Mouse (Mus musculus) liver, postnatal 0 days (tissue): Measurements from ENCODE around the gene Fam189a1. TPM values are rescaled to one million over a fixed set of nuclear protein-coding genes. Genes with fewer than 3 reads are reported as not detected.

Source experiments
- ATAC-seq: fragments of 200-750 bp; cut with Nextera tagmentation; 2 replicates; pipeline ENCODE4 v1.8.0; 2017; ENCODE audit warnings: mild to moderate bottlenecking, moderate library complexity
- DNase-seq: peaks from one replicate; pipeline ENCODE4 v3.0.0-alpha.2; 2016
- H3K27ac ChIP-seq: fragments of 300-500 bp; sonication (generic); 2 replicates; pipeline ENCODE4 v1.5.1; 2014; ENCODE audit warnings: antibody characterized with exemption, moderate library complexity, mild to moderate bottlenecking, low read depth
- H3K27me3 ChIP-seq: fragments of 300-500 bp; sonication (generic); 2 replicates; pipeline ENCODE4 v1.6.1; 2014; ENCODE audit warnings: low read length, control low read depth, mixed read lengths; ENCODE audit not compliant: insufficient read depth
- H3K36me3 ChIP-seq: fragments of 300-500 bp; sonication (generic); replicated peaks from 2 replicates; pipeline ENCODE4 v1.6.1; 2014; ENCODE audit warnings: mild to moderate bottlenecking, control low read depth, low read length, moderate library complexity, mixed read lengths; ENCODE audit not compliant: insufficient read depth
- H3K4me1 ChIP-seq: fragments of 300-500 bp; sonication (generic); 2 replicates; pipeline ENCODE4 v1.6.1; 2014; ENCODE audit warnings: antibody characterized with exemption, mild to moderate bottlenecking, control low read depth; ENCODE audit not compliant: insufficient read depth
- H3K4me2 ChIP-seq: fragments of 300-500 bp; sonication (generic); 2 replicates; pipeline ENCODE4 v1.6.1; 2014; ENCODE audit warnings: low read depth, mild to moderate bottlenecking, low read length, moderate library complexity, mixed read lengths
- H3K4me3 ChIP-seq: fragments of 300-500 bp; sonication (generic); 2 replicates; pipeline ENCODE4 v1.5.1; 2014; ENCODE audit warnings: low read depth, low read length
- H3K9ac ChIP-seq: fragments of 300-500 bp; sonication (generic); replicated peaks from 2 replicates; pipeline ENCODE4 v1.6.1; 2014; ENCODE audit warnings: mild to moderate bottlenecking, moderate library complexity
- H3K9me3 ChIP-seq: fragments of 300-500 bp; sonication (generic); 2 replicates; pipeline ENCODE4 v1.6.1; 2016; ENCODE audit warnings: mild to moderate bottlenecking, control low read depth, low read length, mixed read lengths
- CTCF ChIP-seq: sonication (generic); IDR thresholded peaks from 2 replicates; pipeline ENCODE4 v1.5.1; 2016; ENCODE audit warnings: antibody characterized with exemption, low read depth
- EP300 ChIP-seq: IDR thresholded peaks from 2 replicates; pipeline ENCODE4 v1.6.1; 2016; ENCODE audit warnings: antibody characterized with exemption, low read depth, mild to moderate bottlenecking
- WGBS: fragments of 180-500 bp; shearing (Covaris S2); extraction: QIAGEN DNeasy Blood & Tissue Kit; methylation state at CpG from one replicate; pipeline ENCODE4 v1.1.7; 2014; ENCODE audit not compliant: insufficient replicate concordance; 5-methylcytosine and 5-hydroxymethylcytosine counted together
- polyA plus RNA-seq: library from polyadenylated mRNA; unstranded; fragments of >200 nt; fragmentation: Nextera tagmentation; extraction: Ambion mirVana; gene quantifications from 2 replicates; pipeline ENCODE4 v1.2.1, GENCODE M21; 2015

The Fam189a1 gene
- polyA plus RNA-seq = 0.08 and 0.36 TPM in 2 replicates

DNA sequence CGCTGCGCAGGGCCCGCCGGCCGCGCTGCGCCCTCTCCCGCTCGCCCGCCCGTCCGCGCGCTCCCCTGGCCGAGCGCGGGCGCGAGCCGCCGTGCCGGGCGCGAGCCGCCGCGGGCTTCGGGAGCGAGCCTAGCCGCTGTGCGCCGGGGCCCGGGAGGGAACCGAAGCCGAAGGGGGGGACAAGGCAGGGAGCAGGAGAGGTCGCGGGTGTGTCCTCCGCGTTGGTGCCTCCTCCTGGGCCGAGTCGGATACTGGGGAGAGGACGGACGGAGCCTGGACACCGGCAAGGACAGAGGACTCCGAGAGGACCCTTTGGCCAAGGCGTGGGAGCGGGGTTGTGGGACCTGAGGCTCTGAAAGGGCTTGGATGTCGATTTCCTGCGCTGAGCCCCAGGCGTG is at the start of gene Fam189a1:
Fam189a1 (minus strand) TSS at position 57 of the 398 bp plus-strand sequence.
- TF ChIP-seq EP300 (no peak), CTCF (no peak)
- Histone ChIP-seq H3K4me2 (peak within 1 kb of the TSS; percentile 72), H3K9me3 (no peaks in the 10 kb centered on the region), H3K36me3 (no peaks in the 10 kb centered on the region), H3K4me3 (peak within 1 kb of the TSS; percentile 46), H3K9ac (no peak within 1 kb of the TSS), H3K27ac (no peak within 1 kb of the TSS), H3K27me3 (peaks cover 40% of the 10 kb centered on the region), H3K4me1 (peaks cover 6% of the 10 kb centered on the region)
- DNase-seq (peak; percentile 21), ATAC-seq (no peak)
- under 1% methylated on average over 44 of the region's 50 CpGs for WGBS

DNA sequence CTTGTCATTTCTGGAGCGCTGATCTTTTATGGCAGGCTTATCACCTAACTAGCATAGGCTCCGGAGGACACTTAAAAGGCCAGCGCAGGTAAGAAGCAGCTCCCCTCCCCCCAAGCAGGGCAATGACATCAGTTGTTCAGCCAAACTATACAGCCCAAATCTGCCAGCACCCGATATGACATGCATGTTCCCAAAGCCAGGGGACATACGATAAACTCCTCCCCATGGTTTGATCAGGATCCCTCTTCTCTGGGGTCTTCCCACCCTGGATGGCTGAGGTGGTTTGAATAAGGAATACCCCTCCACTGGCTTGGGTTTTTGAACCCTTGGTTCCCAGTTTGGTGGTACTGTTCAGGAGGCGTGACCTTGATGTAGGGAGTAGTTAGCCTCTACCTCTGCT is 49.7 kb upstream of the Fam189a1 start:
- TF ChIP-seq EP300 = no peak
- TF ChIP-seq CTCF = no peak
- no peaks in the 10 kb centered on the region for H3K4me1 ChIP-seq
- DNase-seq (no peak), ATAC-seq (no peak)
- no peak overlapping the region for H3K4me3 ChIP-seq
- H3K9ac ChIP-seq = no peak overlapping the region
- no peaks in the 10 kb centered on the region for H3K36me3 ChIP-seq
- WGBS = 85% methylated on average over 6 of the region's 6 CpGs
- no peaks in the 10 kb centered on the region for H3K9me3 ChIP-seq
- no peak overlapping the region for H3K4me2 ChIP-seq
- no peaks in the 10 kb centered on the region for H3K27me3 ChIP-seq
- no peak overlapping the region for H3K27ac ChIP-seq

DNA sequence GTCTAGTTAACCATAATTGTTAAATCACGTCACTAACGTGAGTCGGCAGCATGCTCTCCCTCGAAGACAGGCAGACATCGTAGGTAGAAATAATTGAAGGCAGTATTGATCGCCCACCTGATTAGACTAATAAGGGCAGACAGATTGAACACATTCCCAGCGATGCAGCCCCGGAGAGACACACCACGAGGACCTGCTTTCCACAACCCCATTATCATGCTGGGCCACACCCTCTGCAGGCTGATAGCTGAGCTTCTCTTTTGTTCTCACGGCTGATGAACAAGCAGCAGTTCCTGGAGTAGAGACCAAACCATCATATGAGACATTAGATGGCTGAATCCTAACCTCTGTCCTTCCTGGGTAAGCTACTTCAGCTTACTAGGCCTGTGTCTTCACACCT is 46.3 kb upstream of the Fam189a1 start:
- no peaks in the 10 kb centered on the region for H3K4me1 ChIP-seq
- TF ChIP-seq EP300 (no peak), CTCF (no peak)
- no peak overlapping the region for H3K4me3 ChIP-seq

DNA sequence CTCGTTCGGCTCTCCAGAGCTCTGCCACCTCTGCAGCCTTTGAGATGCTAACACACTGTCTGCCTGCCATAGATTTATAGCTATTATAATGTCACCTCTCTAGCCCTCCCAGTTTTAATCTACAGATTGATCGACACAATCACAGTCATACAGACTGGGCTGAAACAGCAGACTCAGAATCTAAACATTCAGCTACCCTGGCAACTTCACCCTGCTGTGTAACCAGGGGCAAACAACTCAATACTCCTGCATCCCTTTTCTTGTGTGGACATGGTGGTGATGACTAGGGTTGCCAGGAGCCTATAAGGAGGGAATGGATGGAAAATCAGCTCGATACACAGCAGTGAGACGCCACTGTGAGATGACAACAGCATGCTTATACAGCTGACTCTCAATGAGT is 24.3 kb upstream of the Fam189a1 start:
- H3K36me3 ChIP-seq = no peaks in the 10 kb centered on the region
- no peak overlapping the region for H3K4me3 ChIP-seq
- no peak for TF ChIP-seq EP300
- no peak for TF ChIP-seq CTCF
- no peaks in the 10 kb centered on the region for H3K27me3 ChIP-seq
- no peak overlapping the region for H3K27ac ChIP-seq
- no peak overlapping the region for H3K4me2 ChIP-seq
- 59% methylated on average over 5 of the region's 5 CpGs for WGBS
- ATAC-seq = no peak
- DNase-seq = no peak
- H3K4me1 ChIP-seq = no peaks in the 10 kb centered on the region
- H3K9ac ChIP-seq = no peak overlapping the region
- no peaks in the 10 kb centered on the region for H3K9me3 ChIP-seq

More for the DNA sequence above, 46.3 kb upstream of the Fam189a1 start:
- ATAC-seq (no peak), DNase-seq (no peak)
- no peak overlapping the region for H3K4me2 ChIP-seq
- no peaks in the 10 kb centered on the region for H3K36me3 ChIP-seq
- no peaks in the 10 kb centered on the region; the same call in 1 of the 2 replicates for H3K9me3 ChIP-seq
- 79% methylated on average over 10 of the region's 10 CpGs for WGBS
- H3K27ac ChIP-seq = no peak overlapping the region
- H3K9ac ChIP-seq = no peak overlapping the region
- no peaks in the 10 kb centered on the region for H3K27me3 ChIP-seq

DNA sequence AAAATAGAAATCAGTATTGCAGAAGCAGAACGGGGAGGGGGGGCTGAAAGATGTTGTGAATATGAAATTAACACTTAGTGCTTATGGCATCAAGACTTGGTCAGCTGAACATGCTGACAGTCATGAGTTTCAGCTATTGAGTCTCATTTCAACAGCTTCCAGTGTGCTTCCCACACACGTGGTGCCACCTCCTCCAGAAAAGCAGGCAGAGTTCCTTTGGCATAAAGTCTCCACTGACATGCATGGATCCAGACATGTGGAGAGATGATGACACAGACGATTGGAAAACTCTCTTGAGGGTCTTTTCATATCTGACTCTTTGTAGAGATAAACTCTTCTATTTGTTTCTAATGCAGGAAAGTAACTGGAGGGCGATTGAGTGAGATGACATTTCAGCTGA is 14.4 kb upstream of the Fam189a1 start:
- H3K27me3 ChIP-seq = no peaks in the 10 kb centered on the region
- H3K27ac ChIP-seq = no peak overlapping the region
- 63% methylated on average over 4 of the region's 4 CpGs for WGBS
- TF ChIP-seq CTCF = no peak
- no peak for TF ChIP-seq EP300
- no peak overlapping the region for H3K4me2 ChIP-seq
- no peaks in the 10 kb centered on the region for H3K36me3 ChIP-seq
- H3K9ac ChIP-seq = no peak overlapping the region
- no peak overlapping the region for H3K4me3 ChIP-seq
- H3K4me1 ChIP-seq = no peaks in the 10 kb centered on the region
- ATAC-seq = no peak
- H3K9me3 ChIP-seq = no peaks in the 10 kb centered on the region
- no peak for DNase-seq

DNA sequence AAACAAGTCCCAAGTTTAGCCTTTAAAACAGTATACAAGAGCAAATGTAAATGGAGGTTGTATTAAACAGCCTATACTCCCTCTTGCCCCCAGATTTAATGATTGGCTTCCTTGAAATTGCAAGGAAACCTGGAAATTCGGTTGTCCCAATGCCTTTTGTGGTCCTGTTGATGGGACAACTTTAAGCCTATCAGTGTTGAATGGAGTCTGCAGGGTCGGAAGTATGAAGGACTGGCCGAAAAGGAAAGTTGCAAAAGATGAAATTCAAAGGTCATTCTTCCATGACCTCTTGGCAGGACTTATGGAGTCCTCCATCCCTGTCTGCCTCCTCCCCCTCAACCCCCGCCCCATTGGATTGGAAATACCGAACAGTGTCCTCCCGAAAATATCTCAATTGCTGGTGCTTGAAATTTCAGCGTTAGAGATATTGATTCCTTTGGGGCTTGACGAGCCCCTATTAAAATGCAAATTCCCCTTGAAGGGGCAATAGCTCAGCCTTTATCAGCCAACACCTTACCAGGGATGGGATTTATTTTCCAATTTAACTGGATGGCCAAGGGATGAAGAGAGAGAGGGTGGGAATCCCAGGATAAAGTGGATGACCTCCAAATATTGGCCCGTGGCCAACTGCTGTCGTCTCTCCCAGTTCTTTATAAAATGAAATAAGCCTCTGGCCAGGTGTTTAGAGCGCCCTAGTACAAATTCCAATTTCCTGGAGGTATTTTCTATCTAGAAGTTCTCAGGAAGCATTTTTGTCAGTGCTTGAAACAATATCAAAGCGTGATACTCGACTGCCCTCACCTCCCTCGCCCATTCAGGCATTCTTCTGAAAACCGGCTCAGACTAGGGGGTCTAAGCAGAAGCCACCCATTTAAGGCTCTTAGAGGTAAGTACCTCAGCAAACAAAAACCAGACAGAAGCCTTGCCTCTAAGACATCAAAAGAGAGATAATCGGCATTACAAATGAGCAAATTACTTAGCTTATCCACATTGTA is 958 bp upstream of the Fam189a1 start:
- Histone ChIP-seq H3K9me3 (no peaks in the 10 kb centered on the region), H3K4me3 (no peak overlapping the region), H3K4me1 (peaks cover 6% of the 10 kb centered on the region), H3K36me3 (no peaks in the 10 kb centered on the region), H3K27me3 (peaks cover 40% of the 10 kb centered on the region), H3K9ac (no peak overlapping the region), H3K4me2 (no peak overlapping the region), H3K27ac (no peak overlapping the region)
- no peak for ATAC-seq
- WGBS = 17% methylated on average over 16 of the region's 16 CpGs
- DNase-seq = no peak
- TF ChIP-seq CTCF (no peak), EP300 (no peak)
